Mouse (Mus musculus): Measurements from ENCODE around the gene C1qtnf6. TPM values are rescaled to one million over a fixed set of nuclear protein-coding genes. Genes with fewer than 3 reads are reported as not detected.
A peak's percentile ranks its signal among the peaks of the same experiment; 100 is the strongest.

The C1qtnf6 gene
- 22.8 and 31.2 TPM in 2 replicates for polyA plus RNA-seq (2012; ENCODE audit: insufficient read depth, low replicate concordance)

DNA sequence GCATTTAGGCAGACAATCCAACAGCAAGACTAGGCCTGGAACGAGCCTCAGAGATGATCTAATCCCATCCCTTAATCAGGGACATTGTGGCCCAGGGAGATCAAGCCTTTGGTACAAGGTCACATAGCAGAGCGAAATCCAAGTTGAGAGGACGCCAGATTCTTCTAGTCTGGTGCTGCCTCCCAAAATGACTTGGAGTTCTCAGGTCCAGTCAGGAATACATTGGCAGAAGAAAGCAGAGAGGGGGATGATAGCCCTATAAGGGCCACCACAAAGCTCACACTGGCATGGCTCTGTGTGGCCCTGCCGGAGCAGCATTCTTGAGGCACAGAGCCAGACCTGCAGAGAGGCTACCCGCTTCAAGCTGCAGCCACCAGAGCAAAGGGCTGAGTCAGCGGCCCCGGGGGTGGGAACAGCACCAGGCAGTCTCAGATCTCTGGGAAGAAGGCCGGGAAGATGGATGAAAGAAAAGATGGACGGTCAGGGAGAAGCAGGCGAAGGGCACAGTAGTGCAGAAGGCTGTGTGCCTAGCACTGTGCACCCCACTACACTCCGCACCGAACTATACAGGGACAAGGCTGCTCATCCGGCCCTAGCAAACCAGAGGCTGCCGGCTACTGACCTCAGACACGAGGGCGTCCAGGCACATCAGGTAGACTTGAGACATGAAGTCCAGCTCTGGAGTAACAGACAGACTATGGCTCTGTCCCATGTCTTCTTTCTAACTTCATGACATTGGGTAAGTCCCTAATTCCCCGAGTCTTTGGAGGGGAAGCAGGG lies at the start of gene C1qtnf6:
Gene C1qtnf6, minus strand, starts transcription at position 746 of the 780 bp plus-strand sequence.
- Histone ChIP-seq H3K4me3 (replicated peaks) (peak within 1 kb of the TSS; percentile 89), H3K4me1 (peaks cover 66% of the 10 kb centered on the region), H3K27me3 (replicated peaks) (peaks cover 29% of the 10 kb centered on the region), H3K36me3 (replicated peaks; ENCODE audit: low read length) (peaks cover 19% of the 10 kb centered on the region), H3K9me3 (no peaks in the 10 kb centered on the region)
- TF ChIP-seq GATA1 (IDR thresholded peaks at IDR 0.05; ENCODE audit: borderline replicate concordance, low read length) = no peak

DNA sequence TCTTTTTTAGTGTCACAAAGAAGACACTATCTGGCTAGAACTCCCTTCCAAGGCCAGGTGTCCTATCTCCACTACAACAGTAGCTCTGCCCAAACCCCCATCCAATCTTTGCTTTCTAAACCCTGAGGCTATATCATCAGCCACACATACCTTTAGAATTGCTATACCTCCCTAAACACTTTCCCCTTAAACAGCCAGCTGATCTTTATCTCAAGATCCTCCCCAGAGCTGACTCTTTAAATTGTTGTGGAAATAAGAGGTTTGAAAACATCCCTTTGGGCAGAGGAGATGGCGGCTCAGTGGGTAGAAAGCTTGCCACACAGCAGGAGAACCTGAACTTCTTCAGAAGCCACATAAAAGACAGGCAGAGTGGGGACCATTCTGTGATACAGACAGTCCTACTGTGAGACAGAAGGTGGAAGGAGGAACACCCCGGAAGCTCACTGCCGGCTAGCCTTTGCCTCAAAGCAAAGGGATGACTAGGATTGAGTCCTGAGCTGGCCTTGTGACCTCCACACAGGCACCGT lies 45.1 kb upstream of the C1qtnf6 start:
- no peaks in the 10 kb centered on the region for H3K27me3 ChIP-seq (replicated peaks)
- no peak overlapping the region for H3K4me3 ChIP-seq (replicated peaks)
- TF ChIP-seq GATA1 (IDR thresholded peaks at IDR 0.05; ENCODE audit: borderline replicate concordance, low read length) = no peak
- no peak for TF ChIP-seq FLI1 (IDR thresholded peaks at IDR 0.05; ENCODE audit: low read length)
- peaks cover 22% of the 10 kb centered on the region for H3K36me3 ChIP-seq (replicated peaks; ENCODE audit: low read length)
- H3K4me1 ChIP-seq = peaks cover 69% of the 10 kb centered on the region
- H3K9me3 ChIP-seq = 0 out of 2 replicates have a peak, but pooled peaks cover 5% of the 10 kb centered on the region

DNA sequence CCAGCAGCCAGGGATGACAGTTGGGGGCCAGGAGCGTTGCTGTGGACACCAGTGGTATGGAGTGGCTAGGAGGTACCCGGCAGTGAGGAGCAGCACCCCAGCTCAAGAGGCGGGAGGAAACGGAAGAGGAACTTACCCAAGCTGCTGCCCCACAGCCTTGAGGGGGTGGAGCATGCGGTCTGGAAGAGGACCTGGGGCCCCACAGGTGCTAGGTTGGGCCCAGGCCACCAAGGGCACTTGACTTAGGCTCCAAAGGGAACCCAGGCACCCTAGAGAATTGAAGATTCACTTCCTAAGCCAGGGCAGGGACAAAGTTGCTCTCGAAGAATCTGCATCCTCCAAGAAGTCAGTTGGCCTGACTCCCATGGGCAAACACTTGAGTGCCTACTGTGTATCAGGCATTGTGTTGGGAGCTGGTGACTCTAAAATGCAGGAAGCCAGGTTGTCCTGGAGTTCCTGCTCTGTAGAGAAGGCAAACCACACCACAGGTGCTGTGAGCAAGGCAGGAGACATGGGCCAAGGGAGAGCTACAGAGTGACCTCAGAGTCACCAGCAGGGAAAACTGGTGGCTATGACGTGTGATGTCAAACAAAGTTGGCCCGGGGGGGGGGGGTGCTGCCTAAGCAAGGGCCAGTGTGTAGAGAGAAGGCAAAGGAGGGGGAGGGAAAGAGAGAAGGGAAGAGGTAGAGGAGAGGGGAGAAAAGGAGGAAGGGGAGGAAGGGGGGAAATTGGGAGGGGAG lies 41.6 kb upstream of the C1qtnf6 start, which contains the start of gene Rac2:
Gene Rac2, minus strand, starts transcription at position 126 of the 740 bp plus-strand sequence.
- no peak for TF ChIP-seq GATA1 (IDR thresholded peaks at IDR 0.05; ENCODE audit: borderline replicate concordance, low read length)
- no peak for TF ChIP-seq FLI1 (IDR thresholded peaks at IDR 0.05; ENCODE audit: low read length)
- H3K4me3 ChIP-seq (replicated peaks) = peak within 1 kb of the TSS; percentile 98
- H3K9me3 ChIP-seq = 0 out of 2 replicates have a peak, but pooled peaks cover 5% of the 10 kb centered on the region
- H3K4me1 ChIP-seq = peaks cover 79% of the 10 kb centered on the region
- no peaks in the 10 kb centered on the region for H3K27me3 ChIP-seq (replicated peaks)
- peaks cover 50% of the 10 kb centered on the region for H3K36me3 ChIP-seq (replicated peaks; ENCODE audit: low read length)

DNA sequence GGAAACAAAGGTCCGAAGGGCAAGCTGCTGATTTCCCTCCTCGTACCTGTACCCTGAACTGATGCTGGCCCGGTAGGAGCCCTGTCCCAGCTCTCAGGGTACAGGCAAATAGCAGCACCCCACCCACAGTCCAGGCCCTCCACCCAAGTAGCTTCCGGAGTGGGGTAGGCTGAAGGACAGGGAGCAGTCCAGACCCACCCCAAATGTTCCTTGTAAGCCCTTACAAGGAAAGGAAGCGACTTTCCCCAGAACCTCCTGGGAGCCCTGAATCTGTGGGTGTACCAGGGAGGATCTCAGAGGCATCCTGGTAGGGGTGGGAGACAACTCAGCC lies 41.0 kb upstream of the C1qtnf6 start:
- Histone ChIP-seq H3K9me3 (0 out of 2 replicates have a peak, but pooled peaks cover 5% of the 10 kb centered on the region), H3K4me3 (replicated peaks) (peak overlapping the region; percentile 98), H3K4me1 (peaks cover 81% of the 10 kb centered on the region), H3K27me3 (replicated peaks) (no peaks in the 10 kb centered on the region), H3K36me3 (replicated peaks; ENCODE audit: low read length) (peaks cover 54% of the 10 kb centered on the region)
- TF ChIP-seq FLI1 (IDR thresholded peaks at IDR 0.05; ENCODE audit: low read length) (no peak), GATA1 (IDR thresholded peaks at IDR 0.05; ENCODE audit: borderline replicate concordance, low read length) (no peak)

DNA sequence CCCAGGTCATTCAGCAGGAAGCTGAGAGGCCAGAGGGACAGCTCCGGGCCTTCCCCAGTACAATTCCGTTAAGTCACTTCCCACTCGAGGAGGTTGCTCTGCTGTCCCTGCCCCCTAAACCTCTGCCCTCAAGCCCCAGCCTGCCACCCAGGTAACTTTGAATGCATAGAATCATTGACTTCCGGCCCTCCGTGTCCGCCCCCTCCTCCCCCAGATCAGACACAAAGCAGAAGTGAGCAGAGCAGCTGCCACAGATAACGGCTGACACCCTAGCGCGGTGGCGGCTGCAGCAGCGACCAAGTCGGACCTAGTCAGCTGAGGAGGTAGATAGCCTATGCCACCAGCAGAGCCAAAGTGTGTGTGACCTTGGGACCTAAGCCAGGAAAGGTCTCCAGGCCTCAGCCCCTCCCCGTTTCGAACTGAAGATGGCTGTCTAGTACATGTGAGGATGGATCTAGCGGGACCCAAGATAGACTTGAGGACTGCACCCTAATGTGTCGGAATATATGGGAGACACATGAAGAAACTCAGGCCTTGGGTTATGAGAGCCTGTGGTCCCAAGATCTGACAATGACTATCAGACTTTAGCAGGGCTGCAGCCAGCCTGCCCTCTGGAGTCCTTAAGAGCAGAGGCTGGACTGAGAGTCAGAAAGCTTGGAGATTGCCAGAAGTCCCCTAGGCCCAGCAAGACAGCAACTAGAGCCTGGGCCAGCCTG lies 40.5 kb upstream of the C1qtnf6 start:
- peak overlapping the region; percentile 98 for H3K4me3 ChIP-seq (replicated peaks)
- H3K4me1 ChIP-seq = peaks cover 87% of the 10 kb centered on the region
- H3K27me3 ChIP-seq (replicated peaks) = no peaks in the 10 kb centered on the region
- TF ChIP-seq GATA1 (IDR thresholded peaks at IDR 0.05; ENCODE audit: borderline replicate concordance, low read length) = 0 out of 3 replicates have a peak, but pooled peaks have one; percentile 43
- TF ChIP-seq FLI1 (IDR thresholded peaks at IDR 0.05; ENCODE audit: low read length) = no peak
- H3K36me3 ChIP-seq (replicated peaks; ENCODE audit: low read length) = peaks cover 59% of the 10 kb centered on the region
- 0 out of 2 replicates have a peak, but pooled peaks cover 5% of the 10 kb centered on the region for H3K9me3 ChIP-seq

GRCm38 (mm10) chr15:78570170-78570569 lies 39.0 kb upstream of the C1qtnf6 start:
- H3K36me3 ChIP-seq (replicated peaks; ENCODE audit: low read length) = peaks cover 71% of the 10 kb centered on the region
- H3K9me3 ChIP-seq = 0 out of 2 replicates have a peak, but pooled peaks cover 5% of the 10 kb centered on the region
- peak overlapping the region; percentile 98 for H3K4me3 ChIP-seq (replicated peaks)
- no peak for TF ChIP-seq GATA1 (IDR thresholded peaks at IDR 0.05; ENCODE audit: borderline replicate concordance, low read length)
- TF ChIP-seq FLI1 (IDR thresholded peaks at IDR 0.05; ENCODE audit: low read length) = no peak
- H3K4me1 ChIP-seq = peaks cover 93% of the 10 kb centered on the region
- H3K27me3 ChIP-seq (replicated peaks) = no peaks in the 10 kb centered on the region

- Histone ChIP-seq H3K27me3 (replicated peaks) (no peaks in the 10 kb centered on the region), H3K36me3 (replicated peaks; ENCODE audit: low read length) (peaks cover 84% of the 10 kb centered on the region), H3K9me3 (no peaks in the 10 kb centered on the region), H3K4me1 (peaks cover 100% of the 10 kb centered on the region), H3K4me3 (replicated peaks) (no peak overlapping the region)
- TF ChIP-seq FLI1 (IDR thresholded peaks at IDR 0.05; ENCODE audit: low read length) (no peak), GATA1 (IDR thresholded peaks at IDR 0.05; ENCODE audit: borderline replicate concordance, low read length) (no peak)
Observed at GRCm38 (mm10) chr15:78567608-78568120, 36.4 kb upstream of the C1qtnf6 start.

DNA sequence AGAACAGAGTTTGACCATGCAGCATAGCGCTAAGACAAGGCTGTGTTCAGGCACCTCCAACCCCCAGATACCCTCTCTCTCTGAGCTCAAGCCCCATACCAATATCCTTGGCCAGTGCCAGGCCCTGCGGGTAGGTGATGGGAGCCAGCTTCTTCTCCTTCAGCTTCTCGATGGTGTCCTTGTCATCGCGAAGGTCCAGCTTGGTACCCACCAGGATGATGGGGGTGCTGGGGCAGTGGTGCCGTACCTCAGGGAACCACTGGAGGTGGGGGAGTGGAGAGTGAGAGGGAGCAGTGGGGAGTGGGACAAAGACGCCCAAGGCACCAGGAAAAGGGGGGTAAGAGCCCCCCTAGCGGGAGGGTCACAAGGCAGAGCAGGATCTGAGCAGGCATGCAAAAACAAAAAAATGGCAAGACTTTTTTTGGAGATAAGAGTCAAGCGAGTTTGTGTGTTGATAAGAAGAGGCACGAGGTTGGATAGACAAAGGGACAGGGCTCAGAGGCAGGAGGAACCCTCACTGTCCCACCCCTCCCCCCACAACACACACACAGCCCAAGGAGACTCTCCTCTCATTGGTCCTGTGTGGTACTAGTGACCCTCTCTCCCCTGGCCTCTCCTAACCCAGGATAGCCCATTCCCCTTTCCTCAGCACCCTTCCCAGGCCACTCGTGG lies 33.7 kb upstream of the C1qtnf6 start:
- H3K4me3 ChIP-seq (replicated peaks) = peak overlapping the region; percentile 84
- H3K4me1 ChIP-seq = peaks cover 91% of the 10 kb centered on the region
- TF ChIP-seq GATA1 (IDR thresholded peaks at IDR 0.05; ENCODE audit: borderline replicate concordance, low read length) = no peak
- no peak for TF ChIP-seq FLI1 (IDR thresholded peaks at IDR 0.05; ENCODE audit: low read length)
- peaks cover 95% of the 10 kb centered on the region for H3K36me3 ChIP-seq (replicated peaks; ENCODE audit: low read length)
- H3K9me3 ChIP-seq = no peaks in the 10 kb centered on the region
- no peaks in the 10 kb centered on the region for H3K27me3 ChIP-seq (replicated peaks)
